Mouse (Mus musculus): ENCODE measurements around the gene Kifc5b. TPM values are rescaled to one million over a fixed set of nuclear protein-coding genes. Genes with fewer than 3 reads are reported as not detected.

The Kifc5b gene
- polyA plus RNA-seq (2012; rRNA removed) (23.7 TPM in 2 replicates), polyA plus RNA-seq (2014; fragmentation: Nextera tagmentation; extraction: Ambion mirVana) (4.9 and 5.9 TPM in 2 replicates)

GRCm38 (mm10) chr17:26916711-26917482, at the start of gene Kifc5b:
TSS of gene Kifc5b (plus strand) at chr17:26917091.
- Histone ChIP-seq H3K9ac (ENCODE audit: low read depth, low read length, severe bottlenecking) (peak within 1 kb of the TSS; percentile 60), H3K36me3 (ENCODE audit: control insufficient read depth, insufficient read depth, low read length) (peaks cover 8% of the 10 kb centered on the region), H3K4me2 (replicated peaks; ENCODE audit: low read depth, low read length, severe bottlenecking) (peak within 1 kb of the TSS; percentile 57), H3K27ac (replicated peaks; ENCODE audit: low read depth, low read length) (no peak within 1 kb of the TSS), H3K4me3 (replicated peaks; ENCODE audit: low read length) (peak within 1 kb of the TSS; percentile 60), H3K27me3 (ENCODE audit: control insufficient read depth, insufficient read depth, low read length) (no peaks in the 10 kb centered on the region), H3K9me3 (ENCODE audit: control insufficient read depth, low read length) (no peaks in the 10 kb centered on the region), H3K4me1 (ENCODE audit: control insufficient read depth, insufficient read depth, low read length) (no peaks in the 10 kb centered on the region)
- ATAC-seq (ENCODE audit: low FRiP score, low read depth) (peak; percentile 99), DNase-seq (ENCODE audit: low spot score) (peak; percentile 99)
- WGBS: 3% methylated on average over 68 of the region's 72 CpGs
- 0 out of 2 replicates have a peak, but pooled peaks have one; percentile 34 for TF ChIP-seq POLR2A (IDR thresholded peaks at IDR 0.05; ENCODE audit: borderline replicate concordance, extremely low read depth, insufficient read depth, insufficient read length)

GRCm38 (mm10) chr17:26868756-26869155, 48.1 kb upstream of the Kifc5b start:
- Histone ChIP-seq H3K27me3 (ENCODE audit: control insufficient read depth, insufficient read depth, low read length) (no peaks in the 10 kb centered on the region), H3K9ac (ENCODE audit: low read depth, low read length, severe bottlenecking) (no peak overlapping the region), H3K4me3 (replicated peaks; ENCODE audit: low read length) (no peak overlapping the region), H3K4me2 (replicated peaks; ENCODE audit: low read depth, low read length, severe bottlenecking) (no peak overlapping the region), H3K4me1 (ENCODE audit: control insufficient read depth, insufficient read depth, low read length) (no peaks in the 10 kb centered on the region), H3K27ac (replicated peaks; ENCODE audit: low read depth, low read length) (no peak overlapping the region), H3K36me3 (ENCODE audit: control insufficient read depth, insufficient read depth, low read length) (no peaks in the 10 kb centered on the region), H3K9me3 (ENCODE audit: control insufficient read depth, low read length) (no peaks in the 10 kb centered on the region)
- WGBS: 26% methylated on average over 5 of the region's 5 CpGs
- TF ChIP-seq POLR2A (IDR thresholded peaks at IDR 0.05; ENCODE audit: borderline replicate concordance, extremely low read depth, insufficient read depth, insufficient read length): no peak
- ATAC-seq (ENCODE audit: low FRiP score, low read depth) (no peak), DNase-seq (ENCODE audit: low spot score) (no peak)

- no peaks in the 10 kb centered on the region for H3K9me3 ChIP-seq (ENCODE audit: control insufficient read depth, low read length)
- H3K9ac ChIP-seq (ENCODE audit: low read depth, low read length, severe bottlenecking): no peak overlapping the region
- H3K27me3 ChIP-seq (ENCODE audit: control insufficient read depth, insufficient read depth, low read length): no peaks in the 10 kb centered on the region
- no peak overlapping the region for H3K27ac ChIP-seq (replicated peaks; ENCODE audit: low read depth, low read length)
- no peak overlapping the region for H3K4me2 ChIP-seq (replicated peaks; ENCODE audit: low read depth, low read length, severe bottlenecking)
- H3K4me1 ChIP-seq (ENCODE audit: control insufficient read depth, insufficient read depth, low read length): no peaks in the 10 kb centered on the region
- no peak for TF ChIP-seq POLR2A (IDR thresholded peaks at IDR 0.05; ENCODE audit: borderline replicate concordance, extremely low read depth, insufficient read depth, insufficient read length)
- H3K36me3 ChIP-seq (ENCODE audit: control insufficient read depth, insufficient read depth, low read length): no peaks in the 10 kb centered on the region
- H3K4me3 ChIP-seq (replicated peaks; ENCODE audit: low read length): no peak overlapping the region
- DNase-seq (ENCODE audit: low spot score): no peak
- WGBS: 61% methylated on average over 3 of the region's 3 CpGs
- no peak for ATAC-seq (ENCODE audit: low FRiP score, low read depth)
These were observed 44.0 kb upstream of the Kifc5b start for GRCm38 (mm10) chr17:26872870-26873269.

GRCm38 (mm10) chr17:26873502-26873901, 43.4 kb upstream of the Kifc5b start:
- no peaks in the 10 kb centered on the region for H3K36me3 ChIP-seq (ENCODE audit: control insufficient read depth, insufficient read depth, low read length)
- TF ChIP-seq POLR2A (IDR thresholded peaks at IDR 0.05; ENCODE audit: borderline replicate concordance, extremely low read depth, insufficient read depth, insufficient read length): no peak
- no peak overlapping the region for H3K9ac ChIP-seq (ENCODE audit: low read depth, low read length, severe bottlenecking)
- H3K4me3 ChIP-seq (replicated peaks; ENCODE audit: low read length): no peak overlapping the region
- no peak overlapping the region for H3K27ac ChIP-seq (replicated peaks; ENCODE audit: low read depth, low read length)
- H3K27me3 ChIP-seq (ENCODE audit: control insufficient read depth, insufficient read depth, low read length): no peaks in the 10 kb centered on the region
- 74% methylated on average over 8 of the region's 8 CpGs for WGBS
- DNase-seq (ENCODE audit: low spot score) (no peak), ATAC-seq (ENCODE audit: low FRiP score, low read depth) (no peak)
- no peaks in the 10 kb centered on the region for H3K9me3 ChIP-seq (ENCODE audit: control insufficient read depth, low read length)
- no peak overlapping the region for H3K4me2 ChIP-seq (replicated peaks; ENCODE audit: low read depth, low read length, severe bottlenecking)
- no peaks in the 10 kb centered on the region for H3K4me1 ChIP-seq (ENCODE audit: control insufficient read depth, insufficient read depth, low read length)

GRCm38 (mm10) chr17:26874542-26874941, 42.3 kb upstream of the Kifc5b start:
- Histone ChIP-seq H3K4me1 (ENCODE audit: control insufficient read depth, insufficient read depth, low read length) (no peaks in the 10 kb centered on the region), H3K36me3 (ENCODE audit: control insufficient read depth, insufficient read depth, low read length) (no peaks in the 10 kb centered on the region), H3K27me3 (ENCODE audit: control insufficient read depth, insufficient read depth, low read length) (no peaks in the 10 kb centered on the region), H3K4me3 (replicated peaks; ENCODE audit: low read length) (no peak overlapping the region), H3K4me2 (replicated peaks; ENCODE audit: low read depth, low read length, severe bottlenecking) (no peak overlapping the region), H3K9ac (ENCODE audit: low read depth, low read length, severe bottlenecking) (no peak overlapping the region), H3K9me3 (ENCODE audit: control insufficient read depth, low read length) (no peaks in the 10 kb centered on the region), H3K27ac (replicated peaks; ENCODE audit: low read depth, low read length) (no peak overlapping the region)
- ATAC-seq (ENCODE audit: low FRiP score, low read depth) (no peak), DNase-seq (ENCODE audit: low spot score) (no peak)
- no peak for TF ChIP-seq POLR2A (IDR thresholded peaks at IDR 0.05; ENCODE audit: borderline replicate concordance, extremely low read depth, insufficient read depth, insufficient read length)
- 67% methylated on average over 11 of the region's 11 CpGs for WGBS
